Mouse (Mus musculus) heart, postnatal 0 days (tissue): Measurements from ENCODE around the gene Atxn7l1.

Source experiments
- CTCF ChIP-seq: IDR thresholded peaks from 2 replicates; pipeline ENCODE4 v1.5.1; 2016; ENCODE audit warnings: antibody characterized with exemption, control low read depth, low read depth
- EP300 ChIP-seq: IDR thresholded peaks from 2 replicates; pipeline ENCODE4 v1.6.1; 2016; ENCODE audit warnings: antibody characterized with exemption, low read depth

GRCm38 (mm10) chr12:33195175-33195574, 47.7 kb downstream of the Atxn7l1 start:
- no peak for TF ChIP-seq CTCF
- TF ChIP-seq EP300 = no peak
